Mouse (Mus musculus) lung, adult 2 months (tissue): ENCODE measurements around the gene Kcns3. TPM values are rescaled to one million over a fixed set of nuclear protein-coding genes. Genes with fewer than 3 reads are reported as not detected.
"Not testable (repeated sequence)": the region's sequence is repeated elsewhere in the genome, so short reads cannot be mapped to it uniquely, and the experiment has no call there.

ENCODE experiments used
- DNase-seq: peaks from one replicate; pipeline ENCODE4 v3.0.0; 2022
- H3K4me1 ChIP-seq: fragments of 200-500 bp; 2 replicates; pipeline ENCODE4 v1.6.1; 2011; ENCODE audit warnings: low read length; ENCODE audit not compliant: control insufficient read depth, insufficient read depth
- H3K4me3 ChIP-seq: fragments of 200-500 bp; replicated peaks from 2 replicates; pipeline ENCODE3; 2011; ENCODE audit warnings: low read depth, mild to moderate bottlenecking, control low read depth, low read length; ENCODE audit errors: extremely low read depth
- CTCF ChIP-seq: fragments of 200-500 bp; IDR thresholded peaks from 2 replicates; pipeline ENCODE4 v1.5.1; 2011; ENCODE audit warnings: mild to moderate bottlenecking, low read length, control low read depth; ENCODE audit not compliant: insufficient read depth
- POLR2A ChIP-seq: fragments of 200-500 bp; IDR thresholded peaks from 2 replicates; pipeline ENCODE4 v1.6.1; 2011; ENCODE audit warnings: low read depth, mild to moderate bottlenecking, control low read depth, low read length, borderline replicate concordance; ENCODE audit errors: extremely low read depth
- WGBS: fragments of 180-500 bp; shearing (Covaris S2); methylation state at CpG from one replicate; pipeline ENCODE4 v1.1.7; 2018; 5-methylcytosine and 5-hydroxymethylcytosine counted together
- polyA plus RNA-seq: library from polyadenylated mRNA; depleted of rRNA; stranded (reverse); fragments of >200 nt; gene quantifications from 2 replicates; pipeline ENCODE4 v1.2.3, GENCODE M21; 2012; rRNA removed

The Kcns3 gene
- polyA plus RNA-seq, 1 experiment: 10.0 TPM

GRCm38 (mm10) chr12:11101565-11101964, 49.3 kb downstream of the Kcns3 start:
- peak; percentile 21 for DNase-seq
- H3K4me1 ChIP-seq: no peaks in the 10 kb centered on the region
- 51% methylated on average over 3 of the region's 3 CpGs for WGBS
- no peak for TF ChIP-seq CTCF
- TF ChIP-seq POLR2A: no peak
- no peak overlapping the region for H3K4me3 ChIP-seq

- no peak for DNase-seq
- 28% methylated on average over 5 of the region's 5 CpGs for WGBS
- no peak for TF ChIP-seq POLR2A
- TF ChIP-seq CTCF: no peak
Observed at GRCm38 (mm10) chr12:11088626-11089372, 62.1 kb downstream of the Kcns3 start.

GRCm38 (mm10) chr12:11086866-11087265, 64.0 kb downstream of the Kcns3 start:
- WGBS: 53% methylated on average over 5 of the region's 5 CpGs
- H3K4me3 ChIP-seq: no peak overlapping the region
- TF ChIP-seq CTCF (no peak), POLR2A (no peak)
- H3K4me1 ChIP-seq: no peaks in the 10 kb centered on the region
- DNase-seq: no peak

More at GRCm38 (mm10) chr12:11088626-11089372, 62.1 kb downstream of the Kcns3 start:
- Histone ChIP-seq H3K4me3 (no peak overlapping the region), H3K4me1 (no peaks in the 10 kb centered on the region)

- Histone ChIP-seq H3K4me1 (no peaks in the 10 kb centered on the region), H3K4me3 (no peak overlapping the region)
- WGBS: 71% methylated on average over 2 of the region's 2 CpGs
- DNase-seq: no peak
- TF ChIP-seq CTCF: no peak
- TF ChIP-seq POLR2A: no peak
Observed at GRCm38 (mm10) chr12:11071079-11071478, 79.8 kb downstream of the Kcns3 start.

GRCm38 (mm10) chr12:11066865-11067264, 84.0 kb downstream of the Kcns3 start:
- 76% methylated on average over 2 of the region's 2 CpGs for WGBS
- H3K4me1 ChIP-seq: no peaks in the 10 kb centered on the region
- no peak for DNase-seq
- TF ChIP-seq CTCF (no peak), POLR2A (no peak)
- H3K4me3 ChIP-seq: no peak overlapping the region

- H3K4me3 ChIP-seq, H3K4me1 ChIP-seq, DNase-seq: not testable (repeated sequence)
- 72% methylated on average over 4 of the region's 4 CpGs for WGBS
Observed at GRCm38 (mm10) chr12:11052676-11053075, 98.2 kb downstream of the Kcns3 start.

- no peak for TF ChIP-seq CTCF
- no peak for TF ChIP-seq POLR2A
- DNase-seq: no peak
- no peaks in the 10 kb centered on the region for H3K4me1 ChIP-seq
- H3K4me3 ChIP-seq: no peak overlapping the region
Observed at GRCm38 (mm10) chr12:11041821-11042220, 109.0 kb downstream of the Kcns3 start.

Other genes with a start within 250 kb of the Kcns3 start
- gene Msgn1, start 57.9 kb upstream of the Kcns3 start, polyA plus RNA-seq: not detected in 2 replicates
- gene Gen1, start 114.7 kb upstream of the Kcns3 start, polyA plus RNA-seq: 0.08 and 0.17 TPM in 2 replicates
- gene Smc6, start 114.8 kb upstream of the Kcns3 start, polyA plus RNA-seq: 3.8 and 11.1 TPM in 2 replicates